Mouse (Mus musculus): ENCODE measurements around the gene Gpx1. TPM values are rescaled to one million over a fixed set of nuclear protein-coding genes. Genes with fewer than 3 reads are reported as not detected.

The Gpx1 gene
- polyA plus RNA-seq, 1 experiment from 2014 or later: 1,116 TPM

GRCm38 (mm10) chr9:108341139-108341475, 2.4 kb downstream of the Gpx1 start:
- 68% methylated on average over 5 of the region's 5 CpGs for WGBS
- no peak overlapping the region for H3K4me3 ChIP-seq (ENCODE audit: low read depth, low read length)

DNA sequence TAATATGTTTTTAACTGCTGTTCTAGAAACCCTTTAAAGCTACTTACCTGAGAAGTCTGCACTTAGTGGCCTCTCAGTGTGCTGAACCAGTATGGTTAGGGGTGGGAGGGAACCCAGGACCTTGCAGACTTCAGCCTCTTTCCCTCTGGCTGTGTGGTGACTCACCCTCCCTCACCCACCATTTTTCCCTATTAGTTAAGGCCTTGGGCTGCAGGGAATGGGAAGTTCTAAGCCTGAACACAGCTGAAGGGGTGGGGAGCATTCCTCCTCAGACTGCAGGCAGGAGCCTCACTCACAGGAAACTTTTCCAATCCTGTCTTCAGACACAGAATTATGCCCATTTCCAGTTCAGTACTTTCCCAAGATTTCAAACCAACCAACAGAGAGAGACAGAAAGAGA, 3.1 kb downstream of the Gpx1 start:
- no peak overlapping the region for H3K9ac ChIP-seq (ENCODE audit: low read length)
- H3K36me3 ChIP-seq (ENCODE audit: control insufficient read depth, insufficient read depth, low read length): no peaks in the 10 kb centered on the region
- DNase-seq (ENCODE audit: low spot score) (peak; percentile 38), ATAC-seq (ENCODE audit: low FRiP score, low TSS enrichment) (no peak)
- no peak overlapping the region; the same call in 1 of the 2 replicates for H3K4me2 ChIP-seq (replicated peaks; ENCODE audit: low read depth)
- H3K27me3 ChIP-seq (ENCODE audit: control insufficient read depth, insufficient read depth, low read length): no peaks in the 10 kb centered on the region
- H3K27ac ChIP-seq (replicated peaks): peak overlapping the region; percentile 99
- H3K9me3 ChIP-seq (ENCODE audit: control insufficient read depth, low read length): no peaks in the 10 kb centered on the region
- TF ChIP-seq CTCF (IDR thresholded peaks at IDR 0.05; ENCODE audit: low read depth) (no peak), EP300 (optimal IDR thresholded peaks at IDR 0.05) (no peak)
- H3K4me1 ChIP-seq (replicated peaks; ENCODE audit: control insufficient read depth, insufficient read depth): 0 out of 2 replicates have a peak, but pooled peaks cover 8% of the 10 kb centered on the region
- H3K4me3 ChIP-seq (ENCODE audit: low read depth, low read length): no peak overlapping the region

More at GRCm38 (mm10) chr9:108341139-108341475, 2.4 kb downstream of the Gpx1 start:
- H3K27me3 ChIP-seq (ENCODE audit: control insufficient read depth, insufficient read depth, low read length): no peaks in the 10 kb centered on the region
- H3K9ac ChIP-seq (ENCODE audit: low read length): 0 out of 2 replicates have a peak overlapping the region, but pooled peaks have one; percentile 18
- H3K4me2 ChIP-seq (replicated peaks; ENCODE audit: low read depth): peak overlapping the region; percentile 65
- H3K9me3 ChIP-seq (ENCODE audit: control insufficient read depth, low read length): no peaks in the 10 kb centered on the region
- H3K27ac ChIP-seq (replicated peaks): peak overlapping the region; percentile 99
- no peaks in the 10 kb centered on the region for H3K36me3 ChIP-seq (ENCODE audit: control insufficient read depth, insufficient read depth, low read length)
- TF ChIP-seq CTCF (IDR thresholded peaks at IDR 0.05; ENCODE audit: low read depth) (no peak), EP300 (optimal IDR thresholded peaks at IDR 0.05) (no peak)
- ATAC-seq (ENCODE audit: low FRiP score, low TSS enrichment) (no peak), DNase-seq (ENCODE audit: low spot score) (no peak)
- 0 out of 2 replicates have a peak, but pooled peaks cover 8% of the 10 kb centered on the region for H3K4me1 ChIP-seq (replicated peaks; ENCODE audit: control insufficient read depth, insufficient read depth)

DNA sequence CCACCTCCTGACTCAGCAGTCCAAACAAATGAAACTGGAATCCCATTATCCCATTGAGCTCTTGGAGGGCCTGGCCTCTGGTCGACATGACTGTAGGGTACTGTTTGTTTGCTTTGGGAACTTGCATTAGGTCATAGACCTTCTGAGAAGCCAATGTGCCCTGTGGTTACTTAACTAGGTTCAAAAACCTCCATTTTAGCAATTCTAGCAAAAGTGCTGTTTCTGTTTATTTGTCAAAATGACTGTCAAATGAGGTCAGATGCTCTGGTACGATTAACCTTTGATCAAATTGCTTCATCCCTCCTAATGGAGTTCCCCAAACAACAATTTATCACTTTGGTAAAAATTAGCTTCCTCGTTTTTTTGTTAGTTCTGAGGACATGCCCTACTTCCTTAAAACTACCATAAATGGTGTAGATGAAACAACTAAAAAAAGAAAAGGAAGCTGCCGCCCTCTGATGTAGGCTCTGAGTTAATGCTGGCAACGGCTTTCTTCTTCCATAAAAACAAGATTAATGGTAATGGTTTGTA, 3.7 kb downstream of the Gpx1 start:
- no peaks in the 10 kb centered on the region for H3K9me3 ChIP-seq (ENCODE audit: control insufficient read depth, low read length)
- H3K27ac ChIP-seq (replicated peaks): peak overlapping the region; percentile 99
- DNase-seq (ENCODE audit: low spot score) (peak; percentile 46), ATAC-seq (ENCODE audit: low FRiP score, low TSS enrichment) (peak; percentile 30)
- H3K9ac ChIP-seq (ENCODE audit: low read length): no peak overlapping the region
- WGBS: 6% methylated on average over 5 of the region's 5 CpGs
- no peak for TF ChIP-seq EP300 (optimal IDR thresholded peaks at IDR 0.05)
- no peak for TF ChIP-seq CTCF (IDR thresholded peaks at IDR 0.05; ENCODE audit: low read depth)
- no peak overlapping the region for H3K4me2 ChIP-seq (replicated peaks; ENCODE audit: low read depth)
- no peaks in the 10 kb centered on the region for H3K27me3 ChIP-seq (ENCODE audit: control insufficient read depth, insufficient read depth, low read length)
- H3K36me3 ChIP-seq (ENCODE audit: control insufficient read depth, insufficient read depth, low read length): no peaks in the 10 kb centered on the region
- H3K4me1 ChIP-seq (replicated peaks; ENCODE audit: control insufficient read depth, insufficient read depth): 0 out of 2 replicates have a peak, but pooled peaks cover 8% of the 10 kb centered on the region
- no peak overlapping the region for H3K4me3 ChIP-seq (ENCODE audit: low read depth, low read length)

- Histone ChIP-seq H3K27ac (replicated peaks) (peak overlapping the region; percentile 99), H3K9me3 (ENCODE audit: control insufficient read depth, low read length) (no peaks in the 10 kb centered on the region), H3K27me3 (ENCODE audit: control insufficient read depth, insufficient read depth, low read length) (no peaks in the 10 kb centered on the region), H3K4me1 (replicated peaks; ENCODE audit: control insufficient read depth, insufficient read depth) (0 out of 2 replicates have a peak, but pooled peaks cover 8% of the 10 kb centered on the region), H3K4me3 (ENCODE audit: low read depth, low read length) (no peak overlapping the region), H3K36me3 (ENCODE audit: control insufficient read depth, insufficient read depth, low read length) (no peaks in the 10 kb centered on the region), H3K9ac (ENCODE audit: low read length) (no peak overlapping the region), H3K4me2 (replicated peaks; ENCODE audit: low read depth) (no peak overlapping the region)
- DNase-seq (ENCODE audit: low spot score): no peak
- no peak for ATAC-seq (ENCODE audit: low FRiP score, low TSS enrichment)
- 55% methylated on average over 3 of the region's 3 CpGs for WGBS
- TF ChIP-seq CTCF (IDR thresholded peaks at IDR 0.05; ENCODE audit: low read depth) (no peak), EP300 (optimal IDR thresholded peaks at IDR 0.05) (no peak)
Observed at GRCm38 (mm10) chr9:108343331-108343730, 4.6 kb downstream of the Gpx1 start.

DNA sequence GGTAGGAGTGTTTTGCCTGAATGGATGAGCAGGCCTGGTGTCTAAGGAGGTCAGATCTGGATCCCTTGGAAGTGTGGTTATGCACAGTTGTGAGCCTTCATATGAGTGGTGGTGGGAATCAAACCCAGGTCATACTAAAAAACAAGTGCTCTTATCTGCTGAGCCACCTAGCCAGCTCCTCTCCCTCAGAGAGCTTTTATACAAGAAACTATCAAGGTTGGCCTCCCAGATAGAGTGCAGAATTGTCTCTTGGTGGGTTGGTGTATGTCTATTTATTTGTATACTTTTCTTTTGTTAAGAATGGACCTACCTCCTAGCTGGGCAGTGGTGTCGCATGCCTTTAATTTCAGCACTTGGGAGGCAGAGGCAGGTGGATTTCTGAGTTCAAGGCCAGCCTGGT, 5.1 kb downstream of the Gpx1 start:
- Histone ChIP-seq H3K4me2 (replicated peaks; ENCODE audit: low read depth) (no peak overlapping the region), H3K4me3 (ENCODE audit: low read depth, low read length) (no peak overlapping the region), H3K4me1 (replicated peaks; ENCODE audit: control insufficient read depth, insufficient read depth) (0 out of 2 replicates have a peak, but pooled peaks cover 10% of the 10 kb centered on the region), H3K9ac (ENCODE audit: low read length) (no peak overlapping the region), H3K36me3 (ENCODE audit: control insufficient read depth, insufficient read depth, low read length) (no peaks in the 10 kb centered on the region), H3K27me3 (ENCODE audit: control insufficient read depth, insufficient read depth, low read length) (no peaks in the 10 kb centered on the region), H3K9me3 (ENCODE audit: control insufficient read depth, low read length) (no peaks in the 10 kb centered on the region), H3K27ac (replicated peaks) (no peak overlapping the region; the same call in 1 of the 2 replicates)
- DNase-seq (ENCODE audit: low spot score) (no peak), ATAC-seq (ENCODE audit: low FRiP score, low TSS enrichment) (no peak)
- WGBS: 95% methylated on average over 1 of the region's 1 CpGs
- TF ChIP-seq CTCF (IDR thresholded peaks at IDR 0.05; ENCODE audit: low read depth) (no peak), EP300 (optimal IDR thresholded peaks at IDR 0.05) (no peak)

- 0 out of 2 replicates have a peak, but pooled peaks cover 10% of the 10 kb centered on the region for H3K4me1 ChIP-seq (replicated peaks; ENCODE audit: control insufficient read depth, insufficient read depth)
- WGBS: 86% methylated on average over 4 of the region's 4 CpGs
- H3K27ac ChIP-seq (replicated peaks): no peak overlapping the region
- H3K9me3 ChIP-seq (ENCODE audit: control insufficient read depth, low read length): no peaks in the 10 kb centered on the region
- TF ChIP-seq EP300 (optimal IDR thresholded peaks at IDR 0.05) (no peak), CTCF (IDR thresholded peaks at IDR 0.05; ENCODE audit: low read depth) (no peak)
- no peak overlapping the region for H3K4me3 ChIP-seq (ENCODE audit: low read depth, low read length)
- H3K9ac ChIP-seq (ENCODE audit: low read length): no peak overlapping the region
- H3K27me3 ChIP-seq (ENCODE audit: control insufficient read depth, insufficient read depth, low read length): no peaks in the 10 kb centered on the region
- no peak for DNase-seq (ENCODE audit: low spot score)
- H3K36me3 ChIP-seq (ENCODE audit: control insufficient read depth, insufficient read depth, low read length): no peaks in the 10 kb centered on the region
- ATAC-seq (ENCODE audit: low FRiP score, low TSS enrichment): no peak
- no peak overlapping the region for H3K4me2 ChIP-seq (replicated peaks; ENCODE audit: low read depth)
Observed at GRCm38 (mm10) chr9:108344471-108344870, 5.8 kb downstream of the Gpx1 start.
